Mouse (Mus musculus) spleen, adult 18-20 months (tissue): Measurements from ENCODE around the gene Irgq.
A peak's percentile ranks its signal among the peaks of the same experiment; 100 is the strongest.

Experiments
- DNase-seq, 2 experiments: peaks; one replicate each; pipeline ENCODE4 v3.0.0; 2022; ENCODE audit warnings: mixed read lengths in 2 of 2

The Irgq gene

DNA sequence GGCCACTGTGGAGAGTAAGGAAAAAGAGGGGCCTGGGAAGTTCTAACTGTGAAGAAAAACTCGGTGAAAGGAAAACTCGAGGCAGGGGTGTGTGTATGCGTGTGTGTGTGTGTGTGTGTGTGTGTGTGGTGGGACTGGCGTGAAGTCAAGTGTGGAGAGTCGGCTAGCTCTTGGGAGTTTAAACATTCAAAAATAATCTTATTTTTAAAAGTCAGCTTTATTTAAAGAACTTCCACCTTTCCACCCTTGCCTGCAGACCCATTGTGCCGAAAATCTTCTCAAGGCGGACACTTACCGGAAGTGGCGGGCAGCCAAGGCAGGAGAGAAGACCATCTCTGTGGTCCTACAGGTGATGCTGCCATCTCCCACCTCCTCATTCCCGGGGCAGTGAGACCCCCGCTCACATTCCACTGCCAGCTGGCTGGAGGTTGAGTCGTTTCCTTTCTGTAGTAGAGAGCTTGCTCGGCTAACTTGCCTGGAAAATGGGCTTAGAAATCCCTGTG is 17.1 kb downstream of the Irgq start:
- no peak for DNase-seq

DNA sequence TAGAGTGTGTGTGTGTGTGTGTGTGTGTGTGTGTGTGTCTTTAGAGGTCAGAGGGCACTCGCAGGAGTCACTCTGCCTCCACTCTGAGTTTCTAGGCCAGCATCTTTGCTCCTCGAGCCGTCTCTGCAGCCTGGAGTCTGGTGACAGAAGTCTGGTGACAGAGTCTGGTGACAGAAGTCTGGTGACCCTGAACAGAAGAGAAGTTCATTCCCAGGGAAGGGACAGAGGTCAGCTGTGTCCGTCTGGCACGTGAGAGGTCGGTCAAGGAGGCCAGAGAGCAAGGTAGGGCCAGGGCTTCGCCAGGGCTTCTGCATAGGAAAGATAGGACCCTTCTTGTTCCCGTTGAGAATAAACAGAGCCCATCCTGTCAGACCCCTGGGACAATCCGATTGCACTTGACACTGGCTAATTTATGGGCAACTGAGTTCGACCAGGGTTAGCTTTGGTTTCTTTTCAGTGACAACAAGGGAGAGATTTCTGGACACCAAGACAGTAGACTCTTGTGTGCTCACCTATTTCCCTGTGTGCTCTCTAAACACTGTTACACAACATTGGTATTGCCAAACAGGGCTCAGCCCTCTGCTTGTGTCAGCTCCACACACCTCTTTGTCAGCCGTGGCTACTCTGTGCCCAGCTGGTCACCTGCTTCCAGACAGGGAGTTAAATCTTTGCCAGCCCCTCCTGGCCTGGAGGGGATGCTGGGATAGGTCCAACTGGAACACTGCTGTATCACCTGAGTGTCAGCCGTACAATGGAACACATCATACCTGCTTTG is 21.7 kb downstream of the Irgq start:
- no peak for DNase-seq

DNA sequence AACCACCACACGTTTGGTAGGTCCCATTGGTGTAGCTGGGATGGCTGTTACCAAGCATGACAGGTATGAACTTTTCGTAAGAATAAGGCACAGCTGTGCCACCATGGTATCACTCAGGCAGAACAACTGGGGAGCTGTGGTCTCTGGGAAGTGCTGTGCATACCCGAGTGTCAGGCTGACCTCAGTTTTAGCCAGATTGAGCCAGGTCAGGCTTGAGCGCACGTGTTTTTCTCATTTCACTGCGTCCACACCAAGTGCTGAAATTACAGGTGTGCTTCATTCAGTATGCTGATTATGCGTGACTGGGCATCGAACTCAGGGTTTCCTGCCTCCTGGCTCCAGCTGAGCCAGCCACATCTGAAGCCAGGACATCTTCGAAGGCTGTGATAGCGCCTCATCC is 25.3 kb downstream of the Irgq start:
- DNase-seq: no peak

DNA sequence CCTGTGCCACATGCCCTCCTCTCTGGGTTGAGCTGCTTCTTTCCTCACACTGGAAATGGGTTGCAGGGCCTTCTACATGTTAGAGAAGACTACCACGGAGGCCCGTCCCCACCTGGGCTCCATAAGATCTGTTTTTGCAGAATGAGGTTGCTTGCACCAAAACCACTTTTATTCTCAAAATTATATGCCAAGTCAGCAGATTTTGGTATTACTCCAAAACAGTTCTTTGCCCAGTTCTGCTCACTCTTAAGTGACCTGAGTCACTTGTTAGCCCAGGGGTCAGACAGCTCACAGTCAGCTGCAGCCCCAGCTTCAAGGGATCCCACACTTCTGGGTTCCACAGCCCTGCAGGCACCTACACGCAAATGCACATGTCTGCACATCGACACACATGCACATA is 31.0 kb downstream of the Irgq start:
- DNase-seq: no peak

DNA sequence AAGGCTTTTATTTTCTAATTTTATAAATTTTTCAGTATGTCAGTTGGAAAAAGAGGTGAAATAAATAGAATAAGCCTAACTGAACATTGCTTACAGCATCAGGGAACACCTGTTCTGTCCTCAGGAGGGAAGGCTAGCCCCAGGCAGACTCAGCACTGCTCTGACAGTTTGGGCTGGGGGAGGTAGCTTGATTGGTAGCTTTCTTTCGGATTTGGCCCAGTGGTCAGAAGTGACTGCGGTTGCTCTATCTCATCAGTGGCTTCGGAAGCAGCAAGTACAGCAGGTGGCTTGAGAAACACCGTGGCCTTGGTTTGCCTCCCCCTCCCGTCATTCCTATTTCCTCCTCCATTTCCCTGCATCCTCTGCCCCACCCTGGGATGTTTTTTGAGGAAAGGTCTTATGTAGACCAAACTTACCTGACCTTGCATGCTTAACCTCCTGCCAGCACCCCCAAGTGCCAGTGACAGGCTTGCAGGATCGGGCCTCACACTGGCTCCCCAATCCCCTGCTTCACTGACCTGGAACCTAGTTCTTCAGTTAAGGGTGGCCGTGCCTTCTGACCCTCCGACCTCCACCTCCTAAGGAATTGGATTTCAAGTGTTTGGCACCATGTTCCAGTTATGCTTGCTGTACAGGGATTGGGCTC is 32.8 kb downstream of the Irgq start:
- DNase-seq: no peak

DNA sequence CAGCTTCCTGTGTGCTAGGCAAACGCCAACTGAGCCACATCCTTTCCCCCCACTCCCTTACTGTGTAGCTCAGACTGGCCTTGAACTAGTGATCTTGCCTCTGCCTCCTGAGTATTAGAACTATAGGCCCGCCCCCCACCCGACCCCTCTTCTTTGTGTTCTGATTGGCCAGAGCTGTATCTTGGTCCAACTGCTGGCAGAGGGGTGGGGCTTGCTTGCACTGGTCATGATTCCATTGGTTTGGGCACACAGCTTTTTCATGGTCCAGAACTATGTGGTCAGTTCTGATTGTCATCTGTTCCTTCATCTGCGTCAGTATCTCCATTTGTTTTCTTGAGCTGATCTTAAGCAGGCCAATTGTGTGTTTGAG is 33.3 kb downstream of the Irgq start:
- no peak for DNase-seq

DNA sequence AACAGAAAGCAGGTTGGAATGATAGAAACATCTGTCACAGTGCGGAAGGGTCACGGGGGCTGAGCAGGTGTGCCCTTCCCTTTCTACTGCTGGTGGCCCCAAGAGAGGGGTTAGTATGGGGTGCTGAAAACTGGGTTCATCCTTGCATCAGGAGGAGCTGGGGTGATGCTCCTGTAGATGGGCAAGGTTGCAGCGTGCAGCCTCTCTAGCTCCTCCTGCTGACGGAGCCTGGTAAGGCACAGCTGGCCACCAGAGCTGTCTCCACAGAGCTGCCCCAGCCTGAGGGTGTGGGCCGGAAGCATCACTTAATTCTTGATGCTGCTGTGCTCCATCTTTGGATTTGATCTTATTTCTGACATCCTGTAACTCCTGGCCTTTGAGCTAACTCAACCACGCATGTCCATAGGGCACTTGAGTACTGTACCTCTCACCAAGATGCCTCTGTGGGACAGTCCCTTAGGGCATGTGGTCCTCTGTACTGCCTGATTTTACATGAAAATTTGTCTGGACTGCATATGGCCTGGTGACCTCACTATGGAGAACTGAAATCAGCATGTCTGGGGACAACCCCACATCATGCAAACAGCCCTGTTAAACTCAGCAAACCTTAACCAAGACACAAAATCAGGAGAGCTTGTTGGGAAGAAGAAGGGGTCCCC is 34.2 kb downstream of the Irgq start:
- DNase-seq: peak; percentile 77 to 89

DNA sequence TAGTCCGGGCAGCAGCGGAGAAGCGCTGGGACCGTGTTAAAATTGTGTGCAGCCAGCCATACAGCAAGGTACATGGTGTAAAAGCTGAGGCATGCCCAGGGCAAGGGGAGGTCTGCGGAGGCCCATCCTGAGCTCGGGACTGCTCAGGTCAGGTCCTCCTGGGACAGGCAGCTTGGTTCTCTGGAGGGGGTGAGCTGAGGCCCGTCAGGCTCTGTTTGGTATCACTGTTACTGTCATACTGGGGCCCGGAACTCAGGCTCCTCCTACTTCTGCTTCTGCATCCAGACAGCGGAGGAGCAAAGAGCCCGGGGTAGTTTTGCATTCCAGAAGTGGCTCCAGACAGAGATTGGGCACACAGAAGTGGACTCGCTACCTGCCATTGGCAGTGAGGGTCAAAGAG is 35.1 kb downstream of the Irgq start:
- no peak for DNase-seq

DNA sequence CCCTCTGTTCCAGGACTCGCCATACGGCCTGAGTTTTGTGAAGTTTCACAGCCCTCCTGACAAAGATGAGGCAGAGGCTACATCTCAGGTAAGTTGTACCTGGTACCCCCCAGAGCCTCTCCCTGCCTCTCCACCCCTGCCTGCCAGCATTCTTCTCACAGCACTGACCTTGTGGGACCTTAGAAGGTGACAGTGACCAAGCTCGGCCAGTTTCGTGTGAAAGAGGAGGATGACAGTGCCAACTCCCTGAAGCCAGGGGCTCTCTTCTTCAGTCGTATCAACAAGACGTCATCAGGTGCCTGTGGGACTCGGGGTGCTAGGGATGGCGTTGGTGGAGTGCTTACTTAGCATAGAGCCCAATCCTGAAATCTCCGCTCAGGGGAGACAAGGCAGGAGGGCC is 35.7 kb downstream of the Irgq start:
- no peak for DNase-seq

DNA sequence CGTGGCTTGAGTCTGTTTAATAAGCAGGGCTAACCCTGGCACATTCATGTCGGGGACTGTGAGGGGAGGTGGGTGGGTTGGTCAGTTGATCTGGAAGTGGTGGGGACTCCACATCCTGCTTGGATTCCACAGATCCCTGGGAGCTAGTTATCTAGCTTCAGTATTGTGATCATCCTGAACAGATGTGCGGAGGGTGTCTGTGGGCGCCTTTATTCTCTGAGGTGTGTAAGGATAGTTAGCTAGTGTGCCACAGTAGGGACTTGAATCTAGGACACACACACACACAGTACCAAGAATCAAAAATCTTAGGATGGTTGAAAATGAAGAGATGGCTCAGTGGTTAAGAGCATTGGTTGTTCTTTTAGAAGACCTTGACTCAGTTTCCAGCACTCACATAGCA is 38.0 kb downstream of the Irgq start:
- DNase-seq: no peak

DNA sequence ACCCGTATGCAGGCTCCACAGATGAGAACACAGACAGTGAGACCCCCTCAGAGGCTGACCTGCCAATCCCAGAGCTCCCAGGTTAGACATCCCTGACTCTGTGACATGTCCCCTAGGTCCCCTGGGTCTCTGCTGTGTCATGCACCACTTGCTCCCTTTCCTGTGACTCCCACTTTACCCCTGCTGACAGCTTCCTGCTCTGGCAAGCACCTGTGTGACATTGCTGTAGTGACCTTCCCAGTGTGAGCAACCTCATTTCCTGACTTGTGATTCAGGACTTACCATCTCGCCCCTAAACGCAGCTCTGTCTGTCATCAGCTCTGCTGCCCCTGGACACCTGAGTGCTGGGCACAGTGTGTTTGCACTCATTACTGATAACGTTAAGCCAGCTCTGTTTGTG is 40.6 kb downstream of the Irgq start:
- no peak for DNase-seq

DNA sequence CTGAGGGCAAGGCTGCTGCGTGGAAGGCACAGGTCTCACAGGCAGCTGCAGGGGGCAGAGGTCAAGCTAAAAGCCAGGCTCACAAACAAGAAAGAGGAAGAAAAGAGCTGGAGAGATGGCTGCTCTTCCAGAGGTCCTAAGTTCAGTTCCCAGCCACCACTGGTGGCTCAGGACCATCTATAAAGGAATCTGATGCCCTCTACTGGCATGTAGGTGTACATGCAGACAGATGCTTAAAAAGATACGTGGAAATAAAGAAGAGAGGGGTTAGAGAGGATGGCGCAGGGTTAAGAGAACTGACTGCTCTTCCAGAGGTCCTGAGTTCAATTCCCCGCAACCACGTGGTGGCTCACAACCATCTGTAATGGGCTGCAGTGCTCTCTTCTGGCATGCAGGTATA is 42.0 kb downstream of the Irgq start:
- DNase-seq: no peak

DNA sequence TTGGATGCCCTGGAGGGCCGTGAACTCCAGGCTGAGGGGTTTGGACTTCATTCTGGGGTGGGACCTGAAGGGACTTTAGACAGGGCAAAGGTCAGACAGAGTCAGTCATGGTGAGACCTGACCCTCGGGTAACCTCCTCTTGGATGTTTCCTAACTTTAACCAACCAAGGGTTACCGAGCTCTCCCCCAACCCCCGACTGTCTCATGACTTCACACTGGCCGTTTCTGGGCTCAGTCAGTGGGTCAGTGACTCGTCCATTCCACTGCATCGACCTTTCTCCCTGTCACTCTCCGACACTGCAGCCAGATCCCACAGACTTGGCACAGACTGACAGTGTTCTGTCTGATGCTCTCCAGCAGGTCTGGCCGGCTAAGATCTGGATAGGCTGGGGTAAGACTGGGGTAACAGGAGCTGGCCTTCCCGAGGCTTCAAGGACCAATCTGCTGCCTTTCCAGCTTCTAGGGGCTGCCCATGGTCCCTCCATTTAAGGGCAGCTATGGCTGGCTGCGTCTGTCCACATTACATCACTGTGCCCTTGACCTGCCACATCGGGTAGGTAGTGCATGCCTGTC is 43.8 kb downstream of the Irgq start:
- DNase-seq: no peak

DNA sequence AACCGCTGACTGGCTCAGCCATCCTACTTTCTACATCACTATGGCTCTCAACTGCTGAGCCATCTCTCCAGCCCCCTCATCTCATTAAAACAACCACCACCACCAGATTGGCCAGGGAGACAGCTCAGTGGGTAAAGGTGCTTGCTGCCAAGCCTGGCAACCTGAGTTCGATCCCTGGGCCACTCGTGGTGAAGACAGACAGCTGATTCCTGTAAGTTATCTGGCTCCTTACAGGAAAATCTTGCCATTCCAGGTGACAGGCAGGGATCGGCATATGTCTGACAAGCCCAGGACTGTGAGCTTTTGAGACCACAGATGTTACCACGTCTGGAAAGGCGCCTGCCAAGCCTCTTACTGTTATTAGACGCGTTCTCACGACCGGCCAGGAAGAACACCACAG is 47.3 kb downstream of the Irgq start:
- no peak for DNase-seq

DNA sequence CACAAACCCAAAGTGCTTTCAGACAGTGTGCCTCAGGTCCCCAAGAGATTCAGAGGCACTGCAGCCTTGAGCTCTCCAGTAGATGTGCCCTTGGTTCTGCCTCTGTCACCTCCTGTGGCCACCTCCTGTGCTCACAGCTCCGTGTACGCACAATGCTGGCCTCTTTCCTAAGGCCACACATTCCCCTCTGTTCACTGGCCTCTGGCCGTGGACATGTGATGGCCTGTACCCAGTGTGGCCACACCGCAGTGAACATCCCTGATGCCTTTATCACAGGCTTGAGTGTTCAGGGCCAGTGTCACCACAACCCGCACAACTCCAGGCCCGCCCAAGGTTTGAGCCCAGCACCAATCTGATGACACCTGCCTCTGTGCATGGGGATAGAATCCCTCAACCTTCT is 54.4 kb downstream of the Irgq start:
- DNase-seq: no peak

DNA sequence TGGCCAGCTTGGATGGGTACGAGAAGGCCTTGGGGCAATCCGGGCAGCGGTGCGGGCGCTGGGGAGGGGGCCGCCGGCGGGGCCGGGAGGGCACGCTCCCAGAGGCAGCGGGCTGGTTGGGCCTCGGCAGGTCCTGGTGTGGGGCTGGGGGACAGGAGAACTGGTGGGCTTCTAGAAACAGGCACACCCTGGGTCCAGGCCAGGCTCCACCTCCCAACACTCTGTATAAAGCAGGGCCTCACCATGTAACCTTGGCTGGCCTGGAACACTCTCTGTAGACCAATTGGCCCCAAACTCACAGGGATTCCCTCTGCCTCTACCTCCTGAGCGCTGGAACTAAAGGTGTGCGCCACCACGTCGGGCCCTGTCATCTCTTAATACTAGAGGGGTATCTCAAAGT is 55.5 kb downstream of the Irgq start:
- no peak for DNase-seq

DNA sequence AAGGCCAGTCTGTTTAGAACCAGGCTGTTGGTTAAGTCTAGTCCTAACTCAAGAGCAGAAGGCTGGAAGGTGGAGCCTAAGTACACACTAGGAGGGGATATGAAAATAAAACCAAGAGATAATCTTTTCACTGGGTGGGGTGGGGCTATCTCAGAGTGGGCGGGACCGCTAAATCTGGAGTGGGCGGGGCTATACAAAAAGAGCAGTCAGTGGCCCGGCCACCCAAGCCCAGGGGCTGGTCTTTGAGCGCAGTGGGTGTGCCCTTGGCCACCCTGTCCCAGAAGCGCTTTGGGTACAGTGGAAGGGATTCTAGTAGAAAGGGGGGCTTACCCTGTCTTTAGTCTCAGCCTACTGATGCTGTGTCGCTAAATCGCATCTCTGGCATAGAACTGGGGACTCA is 56.3 kb downstream of the Irgq start:
- DNase-seq: no peak

DNA sequence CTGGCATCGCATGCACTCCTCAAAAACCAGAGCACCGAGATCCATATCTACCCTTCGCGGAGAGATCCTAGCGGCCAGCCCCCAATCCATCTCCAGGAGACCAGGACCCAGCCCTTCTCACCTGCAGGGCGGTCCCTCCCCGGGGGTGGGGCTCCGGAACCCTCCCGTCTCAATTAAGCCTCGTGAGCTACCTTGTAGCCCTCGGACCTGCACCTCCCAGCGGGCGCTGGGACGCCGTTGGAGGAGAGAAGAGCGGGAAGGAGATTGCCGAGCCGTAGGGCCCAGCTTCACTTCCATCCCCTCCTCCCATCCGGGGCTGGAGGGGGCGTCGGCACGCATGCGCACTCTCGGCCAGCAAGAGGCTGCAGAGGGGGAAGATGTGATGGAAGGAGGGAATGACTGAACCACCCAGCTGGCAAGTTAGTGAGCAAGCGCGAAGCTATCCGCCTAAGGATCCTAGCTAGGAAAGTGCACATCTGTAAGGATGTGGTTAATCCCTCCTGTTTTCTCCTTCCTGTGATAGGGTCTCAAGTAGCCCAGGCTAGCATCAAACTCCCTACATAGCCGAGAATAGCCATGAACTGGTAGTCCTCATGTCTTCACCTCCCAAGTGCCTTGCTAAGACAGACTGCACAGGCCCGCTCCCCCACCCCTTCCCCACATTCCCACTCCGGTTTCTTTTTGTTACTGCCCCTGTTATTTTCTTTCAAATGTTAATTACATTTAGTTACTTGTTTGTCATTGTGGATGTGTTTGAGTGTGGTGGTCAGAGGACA is 57.0 kb downstream of the Irgq start, which contains the start of the genes Ethe1 and Zfp575:
TSS of gene Ethe1 (plus strand) at position 214 of the 776 bp plus-strand sequence.
TSS of gene Zfp575 (minus strand) at position 312 of the 776 bp plus-strand sequence.
- DNase-seq: no peak
